Mouse (Mus musculus) thymus, adult 2 months (tissue): Measurements from ENCODE around the gene Slc39a11. TPM values are rescaled to one million over a fixed set of nuclear protein-coding genes. Genes with fewer than 3 reads are reported as not detected.
"Not testable (repeated sequence)": the region's sequence is repeated elsewhere in the genome, so short reads cannot be mapped to it uniquely, and the experiment has no call there.

Experiments used
- DNase-seq: peaks from one replicate; pipeline ENCODE4 v3.0.0; 2021
- H3K27ac ChIP-seq: fragments of 200-500 bp; 2 replicates; pipeline ENCODE4 v1.5.1; 2012; ENCODE audit warnings: low read length, control low read depth; ENCODE audit not compliant: control insufficient read depth, insufficient read depth
- H3K27me3 ChIP-seq: fragments of 200-500 bp; 2 replicates; pipeline ENCODE4 v1.6.1; 2012; ENCODE audit warnings: mild to moderate bottlenecking, low read length, moderate library complexity, mixed read lengths; ENCODE audit not compliant: control insufficient read depth, insufficient read depth
- H3K36me3 ChIP-seq: fragments of 200-500 bp; 2 replicates; pipeline ENCODE4 v1.6.1; 2012; ENCODE audit warnings: mild to moderate bottlenecking, low read length, moderate library complexity; ENCODE audit not compliant: control insufficient read depth, insufficient read depth
- H3K4me1 ChIP-seq: fragments of 200-500 bp; replicated peaks from 2 replicates; pipeline ENCODE4 v1.6.1; 2012; ENCODE audit warnings: low read length; ENCODE audit not compliant: control insufficient read depth, insufficient read depth
- H3K4me3 ChIP-seq: fragments of 200-500 bp; 2 replicates; pipeline ENCODE4 v1.5.1; 2012; ENCODE audit warnings: mild to moderate bottlenecking, low read length, control low read depth, moderate library complexity; ENCODE audit not compliant: control insufficient read depth, insufficient read depth
- CTCF ChIP-seq: fragments of 200-500 bp; IDR thresholded peaks from 2 replicates; pipeline ENCODE4 v1.5.1; 2012; ENCODE audit warnings: mild to moderate bottlenecking, control low read depth, low read length, moderate library complexity, borderline replicate concordance; ENCODE audit not compliant: control insufficient read depth, poor library complexity, insufficient read depth; ENCODE audit errors: extremely low read depth
- POLR2A ChIP-seq: fragments of 200-500 bp; IDR thresholded peaks from 2 replicates; pipeline ENCODE4 v1.6.1; 2012; ENCODE audit warnings: mild to moderate bottlenecking, low read length, control low read depth, moderate library complexity; ENCODE audit not compliant: control insufficient read depth, poor library complexity, insufficient read depth; ENCODE audit errors: extremely low read depth
- WGBS: fragments of 180-500 bp; shearing (Covaris S2); methylation state at CpG from one replicate; pipeline ENCODE4 v1.1.7; 2018; 5-methylcytosine and 5-hydroxymethylcytosine counted together
- polyA plus RNA-seq: library from polyadenylated mRNA; depleted of rRNA; stranded (reverse); fragments of >200 nt; gene quantifications from 2 replicates; pipeline ENCODE4 v1.2.3, GENCODE M21; 2012

Gene Slc39a11
- polyA plus RNA-seq, 1 experiment: 18.0 TPM

- H3K4me1 ChIP-seq: peaks cover 4% of the 10 kb centered on the region
- no peaks in the 10 kb centered on the region for H3K27me3 ChIP-seq
- H3K36me3 ChIP-seq: peaks cover 63% of the 10 kb centered on the region
- H3K27ac ChIP-seq: no peak overlapping the region
- no peak for TF ChIP-seq POLR2A
- no peak for TF ChIP-seq CTCF
- 94% methylated on average over 18 of the region's 18 CpGs for WGBS
- no peak for DNase-seq
- H3K4me3 ChIP-seq: no peak overlapping the region
Observed at GRCm38 (mm10) chr11:113661835-113662351, 12.0 kb upstream of the Slc39a11 start.

GRCm38 (mm10) chr11:113660940-113661339 is 11.1 kb upstream of the Slc39a11 start:
- Histone ChIP-seq H3K27me3 (no peaks in the 10 kb centered on the region), H3K27ac (no peak overlapping the region), H3K36me3 (peaks cover 73% of the 10 kb centered on the region), H3K4me1 (no peaks in the 10 kb centered on the region), H3K4me3 (no peak overlapping the region)
- no peak for DNase-seq
- TF ChIP-seq POLR2A: no peak
- no peak for TF ChIP-seq CTCF
- 79% methylated on average over 11 of the region's 11 CpGs for WGBS

- not testable (repeated sequence) for H3K27ac ChIP-seq, H3K27me3 ChIP-seq, DNase-seq, H3K4me3 ChIP-seq, H3K4me1 ChIP-seq
- 100% methylated on average over 3 of the region's 3 CpGs for WGBS
- peaks cover 80% of the 10 kb centered on the region for H3K36me3 ChIP-seq
Observed at GRCm38 (mm10) chr11:113660213-113660612, 10.3 kb upstream of the Slc39a11 start.

- Histone ChIP-seq H3K27me3 (no peaks in the 10 kb centered on the region), H3K4me1 (no peaks in the 10 kb centered on the region), H3K4me3 (no peak overlapping the region), H3K36me3 (peaks cover 88% of the 10 kb centered on the region), H3K27ac (no peak overlapping the region)
- DNase-seq: no peak
- TF ChIP-seq POLR2A: no peak
- no peak for TF ChIP-seq CTCF
- WGBS: 94% methylated on average over 4 of the region's 4 CpGs
Observed at GRCm38 (mm10) chr11:113658763-113659162, 8.9 kb upstream of the Slc39a11 start.

- Histone ChIP-seq H3K4me1 (no peaks in the 10 kb centered on the region), H3K4me3 (no peak overlapping the region), H3K27me3 (no peaks in the 10 kb centered on the region), H3K27ac (no peak overlapping the region), H3K36me3 (peaks cover 85% of the 10 kb centered on the region)
- DNase-seq: no peak
- no peak for TF ChIP-seq POLR2A
- WGBS: 96% methylated on average over 8 of the region's 8 CpGs
Observed at GRCm38 (mm10) chr11:113658319-113658718, 8.4 kb upstream of the Slc39a11 start.

- H3K4me1 ChIP-seq: no peaks in the 10 kb centered on the region
- H3K4me3 ChIP-seq: no peak overlapping the region
- H3K27ac ChIP-seq: no peak overlapping the region
- H3K27me3 ChIP-seq: no peaks in the 10 kb centered on the region
- no peak for DNase-seq
- WGBS: 79% methylated on average over 4 of the region's 4 CpGs
- H3K36me3 ChIP-seq: peaks cover 90% of the 10 kb centered on the region
- TF ChIP-seq CTCF: no peak
- no peak for TF ChIP-seq POLR2A
Observed at GRCm38 (mm10) chr11:113657221-113657620, 7.3 kb upstream of the Slc39a11 start.

GRCm38 (mm10) chr11:113656511-113656932 is 6.6 kb upstream of the Slc39a11 start:
- H3K4me3 ChIP-seq: no peak overlapping the region
- H3K4me1 ChIP-seq: no peaks in the 10 kb centered on the region
- no peak for DNase-seq
- no peaks in the 10 kb centered on the region for H3K27me3 ChIP-seq
- H3K36me3 ChIP-seq: peaks cover 88% of the 10 kb centered on the region
- WGBS: 97% methylated on average over 8 of the region's 8 CpGs
- no peak overlapping the region for H3K27ac ChIP-seq
- TF ChIP-seq POLR2A: no peak
- TF ChIP-seq CTCF: no peak
